Mouse (Mus musculus): ENCODE measurements around the gene Tap2. TPM values are rescaled to one million over a fixed set of nuclear protein-coding genes. Genes with fewer than 3 reads are reported as not detected.
"Not testable (repeated sequence)": the region's sequence is repeated elsewhere in the genome, so short reads cannot be mapped to it uniquely, and the experiment has no call there.

The Tap2 gene
- polyA plus RNA-seq, 1 experiment from 2014 or later: 0.41 TPM

DNA sequence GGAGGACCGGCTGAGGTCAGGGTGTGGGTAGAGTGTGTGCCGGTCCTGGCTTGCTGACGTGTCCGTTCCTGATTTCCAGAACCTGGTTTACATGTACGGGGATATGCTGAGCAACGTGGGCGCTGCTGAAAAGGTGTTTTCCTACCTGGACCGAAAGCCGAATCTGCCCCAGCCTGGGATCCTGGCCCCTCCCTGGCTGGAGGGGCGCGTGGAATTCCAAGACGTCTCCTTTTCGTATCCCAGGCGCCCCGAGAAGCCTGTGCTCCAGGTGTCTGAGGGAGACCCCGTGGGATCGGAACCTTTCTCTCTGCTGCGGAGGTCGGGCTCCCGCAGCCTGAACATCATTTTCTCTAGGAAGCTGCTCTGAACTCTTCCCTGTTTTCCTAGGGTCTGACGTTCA is 10.6 kb downstream of the Tap2 start:
- H3K9ac ChIP-seq (ENCODE audit: low read length): no peak overlapping the region
- peaks cover 27% of the 10 kb centered on the region for H3K27me3 ChIP-seq (ENCODE audit: control insufficient read depth, insufficient read depth, low read length)
- H3K27ac ChIP-seq (ENCODE audit: low read depth, low read length): no peak overlapping the region
- WGBS: 34% methylated on average over 21 of the region's 21 CpGs
- H3K36me3 ChIP-seq (ENCODE audit: control insufficient read depth, insufficient read depth, low read length): no peaks in the 10 kb centered on the region
- no peak overlapping the region for H3K4me2 ChIP-seq (ENCODE audit: low read depth, low read length, severe bottlenecking)
- no peaks in the 10 kb centered on the region for H3K9me3 ChIP-seq (ENCODE audit: control insufficient read depth, low read length)
- no peak for DNase-seq (ENCODE audit: low spot score)
- ATAC-seq (replicated peaks; ENCODE audit: low FRiP score): no peak
- H3K4me3 ChIP-seq (ENCODE audit: low read depth, low read length): no peak overlapping the region
- H3K4me1 ChIP-seq (replicated peaks; ENCODE audit: control insufficient read depth, insufficient read depth, low read length): no peaks in the 10 kb centered on the region

DNA sequence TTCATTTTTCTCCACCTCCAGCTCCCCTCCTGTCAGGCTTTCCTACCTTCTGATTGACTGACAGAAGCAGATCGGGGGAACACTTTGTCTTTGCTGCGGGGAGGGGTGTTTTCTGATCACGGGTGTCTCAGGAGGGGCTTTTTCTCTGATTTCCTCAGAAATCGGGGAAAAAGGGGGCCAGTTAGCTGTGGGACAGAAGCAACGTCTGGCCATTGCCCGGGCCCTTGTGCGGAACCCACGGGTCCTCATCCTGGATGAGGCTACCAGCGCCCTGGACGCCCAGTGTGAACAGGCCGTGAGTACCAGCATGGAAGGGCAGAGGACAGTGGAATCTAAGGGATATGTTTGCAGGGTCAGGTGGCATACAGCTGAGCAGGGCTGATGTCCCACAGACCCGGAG is 11.8 kb downstream of the Tap2 start:
- no peak overlapping the region for H3K4me2 ChIP-seq (ENCODE audit: low read depth, low read length, severe bottlenecking)
- H3K4me1 ChIP-seq (replicated peaks; ENCODE audit: control insufficient read depth, insufficient read depth, low read length): no peaks in the 10 kb centered on the region
- no peak overlapping the region for H3K9ac ChIP-seq (ENCODE audit: low read length)
- no peaks in the 10 kb centered on the region for H3K9me3 ChIP-seq (ENCODE audit: control insufficient read depth, low read length)
- no peak for ATAC-seq (replicated peaks; ENCODE audit: low FRiP score)
- no peak overlapping the region for H3K4me3 ChIP-seq (ENCODE audit: low read depth, low read length)
- H3K27ac ChIP-seq (ENCODE audit: low read depth, low read length): no peak overlapping the region
- 86% methylated on average over 12 of the region's 12 CpGs for WGBS
- DNase-seq (ENCODE audit: low spot score): no peak
- H3K36me3 ChIP-seq (ENCODE audit: control insufficient read depth, insufficient read depth, low read length): no peaks in the 10 kb centered on the region
- peaks cover 27% of the 10 kb centered on the region for H3K27me3 ChIP-seq (ENCODE audit: control insufficient read depth, insufficient read depth, low read length)

DNA sequence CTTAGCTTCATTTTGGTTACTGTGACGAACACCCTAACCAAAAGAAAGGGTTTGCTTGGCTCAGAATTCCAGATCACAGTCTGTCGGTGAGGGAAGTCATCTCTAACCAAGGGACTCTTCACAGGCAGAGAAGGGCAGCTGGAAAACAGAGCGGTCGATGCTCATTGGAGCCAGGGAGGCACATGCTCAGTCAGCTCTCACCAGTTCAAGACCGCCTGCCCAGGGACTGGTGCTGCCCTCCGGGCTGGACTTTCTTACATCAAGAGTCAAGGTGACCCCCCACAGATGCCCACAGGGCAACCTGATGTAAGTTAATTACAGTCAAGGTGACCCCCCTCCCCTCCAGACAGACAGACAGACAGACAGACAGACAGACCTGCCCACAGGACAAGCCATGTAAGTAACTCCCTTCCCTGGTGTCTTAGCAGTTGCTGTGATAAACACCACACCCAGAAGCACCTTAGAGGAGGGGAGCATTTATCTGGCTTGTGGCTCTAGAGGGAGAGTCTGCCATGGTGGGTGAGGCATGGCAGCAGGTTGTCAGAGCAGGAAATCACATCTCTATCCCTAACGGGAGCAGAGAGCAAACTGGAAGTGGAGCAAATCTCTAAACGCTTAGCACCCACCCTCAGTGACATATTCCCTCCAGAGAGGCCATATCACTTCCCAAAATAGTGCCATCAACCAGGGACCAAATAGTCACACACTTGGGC is 14.0 kb downstream of the Tap2 start:
- Histone ChIP-seq H3K27me3 (ENCODE audit: control insufficient read depth, insufficient read depth, low read length) (peaks cover 18% of the 10 kb centered on the region), H3K27ac (ENCODE audit: low read depth, low read length) (no peak overlapping the region), H3K9ac (ENCODE audit: low read length) (no peak overlapping the region), H3K9me3 (ENCODE audit: control insufficient read depth, low read length) (no peaks in the 10 kb centered on the region), H3K4me3 (ENCODE audit: low read depth, low read length) (no peak overlapping the region), H3K4me2 (ENCODE audit: low read depth, low read length, severe bottlenecking) (no peak overlapping the region), H3K36me3 (ENCODE audit: control insufficient read depth, insufficient read depth, low read length) (no peaks in the 10 kb centered on the region), H3K4me1 (replicated peaks; ENCODE audit: control insufficient read depth, insufficient read depth, low read length) (no peaks in the 10 kb centered on the region)
- DNase-seq (ENCODE audit: low spot score): no peak
- no peak for ATAC-seq (replicated peaks; ENCODE audit: low FRiP score)
- WGBS: 92% methylated on average over 8 of the region's 8 CpGs

DNA sequence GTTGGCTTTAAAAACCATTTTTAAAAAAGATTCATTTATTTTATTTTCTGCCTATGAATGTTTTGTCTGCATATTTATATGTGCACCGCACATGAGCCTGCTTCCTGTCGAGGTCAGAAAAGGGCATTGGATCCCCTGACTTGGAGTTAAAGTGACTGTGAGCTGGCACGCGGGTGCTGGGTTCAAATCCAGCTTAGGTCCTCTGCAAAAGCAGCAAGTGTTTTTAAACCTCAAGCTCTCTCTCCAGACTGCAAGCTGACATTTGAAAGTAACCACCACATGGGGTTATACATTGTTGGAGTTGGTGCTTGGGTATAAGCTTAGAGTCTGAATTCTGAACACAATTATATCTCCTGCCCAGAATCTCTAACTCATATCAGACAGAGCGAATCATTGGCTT is 14.7 kb downstream of the Tap2 start:
- H3K4me1 ChIP-seq (replicated peaks; ENCODE audit: control insufficient read depth, insufficient read depth, low read length): no peaks in the 10 kb centered on the region

DNA sequence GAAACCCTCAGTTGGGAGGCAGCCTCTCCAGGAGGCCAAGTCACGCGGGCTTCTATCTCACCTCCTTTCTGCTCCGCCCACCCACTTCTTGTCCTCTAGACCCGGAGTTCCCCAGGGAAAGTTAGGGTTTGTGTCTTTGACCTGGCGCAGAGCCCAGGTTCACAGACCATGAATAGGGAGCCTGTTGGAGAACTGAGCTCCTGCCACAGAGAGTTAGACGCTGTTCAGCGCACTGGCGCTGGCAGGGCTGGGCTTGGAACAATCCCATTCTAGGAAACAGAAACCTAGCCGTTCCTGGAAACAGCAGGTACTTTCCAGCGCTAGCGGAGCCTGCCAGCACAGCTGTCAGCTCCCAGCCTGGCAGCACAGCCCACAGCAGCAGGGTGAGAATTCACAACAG is 15.3 kb downstream of the Tap2 start:
- Histone ChIP-seq H3K36me3 (ENCODE audit: control insufficient read depth, insufficient read depth, low read length) (no peaks in the 10 kb centered on the region), H3K4me2 (ENCODE audit: low read depth, low read length, severe bottlenecking) (no peak overlapping the region), H3K4me3 (ENCODE audit: low read depth, low read length) (no peak overlapping the region), H3K9me3 (ENCODE audit: control insufficient read depth, low read length) (no peaks in the 10 kb centered on the region), H3K9ac (ENCODE audit: low read length) (no peak overlapping the region), H3K27me3 (ENCODE audit: control insufficient read depth, insufficient read depth, low read length) (peaks cover 11% of the 10 kb centered on the region), H3K27ac (ENCODE audit: low read depth, low read length) (no peak overlapping the region), H3K4me1 (replicated peaks; ENCODE audit: control insufficient read depth, insufficient read depth, low read length) (no peaks in the 10 kb centered on the region)
- 90% methylated on average over 11 of the region's 11 CpGs for WGBS
- DNase-seq (ENCODE audit: low spot score) (no peak), ATAC-seq (replicated peaks; ENCODE audit: low FRiP score) (no peak)

More for the DNA sequence above, 14.7 kb downstream of the Tap2 start:
- ATAC-seq (replicated peaks; ENCODE audit: low FRiP score): no peak
- Histone ChIP-seq H3K27ac (ENCODE audit: low read depth, low read length) (no peak overlapping the region), H3K9ac (ENCODE audit: low read length) (no peak overlapping the region), H3K4me3 (ENCODE audit: low read depth, low read length) (no peak overlapping the region), H3K9me3 (ENCODE audit: control insufficient read depth, low read length) (no peaks in the 10 kb centered on the region), H3K27me3 (ENCODE audit: control insufficient read depth, insufficient read depth, low read length) (peaks cover 13% of the 10 kb centered on the region), H3K4me2 (ENCODE audit: low read depth, low read length, severe bottlenecking) (no peak overlapping the region), H3K36me3 (ENCODE audit: control insufficient read depth, insufficient read depth, low read length) (no peaks in the 10 kb centered on the region)
- 87% methylated on average over 5 of the region's 5 CpGs for WGBS
- no peak for DNase-seq (ENCODE audit: low spot score)

DNA sequence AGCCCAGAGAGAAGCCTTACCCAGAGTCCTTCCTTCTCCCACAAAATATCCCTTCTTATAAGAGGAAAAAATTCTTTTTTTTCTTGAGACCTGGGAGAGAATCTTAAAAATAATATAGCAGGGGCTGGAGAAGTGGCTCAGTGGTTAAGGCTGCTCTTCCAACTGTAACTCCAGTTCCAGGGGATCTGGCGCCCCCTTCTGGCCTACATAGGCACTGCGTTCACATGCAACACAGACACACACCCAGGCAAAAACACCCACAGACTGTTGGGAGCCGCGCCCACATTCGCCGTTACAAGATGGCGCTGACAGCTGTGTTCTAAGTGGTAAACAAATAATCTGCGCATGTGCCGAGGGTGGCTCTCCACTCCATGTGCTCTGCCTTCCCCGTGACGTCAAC is 15.8 kb downstream of the Tap2 start:
- H3K4me3 ChIP-seq (ENCODE audit: low read depth, low read length); H3K27me3 ChIP-seq (ENCODE audit: control insufficient read depth, insufficient read depth, low read length); H3K36me3 ChIP-seq (ENCODE audit: control insufficient read depth, insufficient read depth, low read length); H3K9ac ChIP-seq (ENCODE audit: low read length); H3K4me2 ChIP-seq (ENCODE audit: low read depth, low read length, severe bottlenecking); H3K9me3 ChIP-seq (ENCODE audit: control insufficient read depth, low read length); H3K4me1 ChIP-seq (replicated peaks; ENCODE audit: control insufficient read depth, insufficient read depth, low read length); DNase-seq (ENCODE audit: low spot score); H3K27ac ChIP-seq (ENCODE audit: low read depth, low read length); ATAC-seq (replicated peaks; ENCODE audit: low FRiP score): not testable (repeated sequence)
- WGBS: 93% methylated on average over 7 of the region's 11 CpGs

DNA sequence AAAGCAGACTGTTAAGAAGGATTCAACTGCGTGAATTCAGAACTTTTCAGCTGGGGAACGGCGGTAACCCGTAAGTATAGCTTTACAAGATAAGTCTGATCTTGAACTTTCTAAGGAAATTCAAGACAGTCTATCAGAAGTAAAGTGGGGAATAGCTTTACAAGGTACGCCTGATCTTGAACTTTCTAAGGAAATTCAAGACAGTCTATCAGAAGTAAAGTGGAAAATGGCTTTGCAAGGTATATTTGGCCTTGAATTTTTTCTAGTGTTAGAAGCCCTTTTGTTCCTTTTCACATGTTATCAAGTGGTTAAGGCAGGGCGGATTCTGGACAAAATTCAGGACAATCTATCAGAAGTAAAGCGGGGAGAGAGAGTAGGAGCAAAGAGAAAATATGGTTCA is 16.5 kb downstream of the Tap2 start:
- H3K9ac ChIP-seq (ENCODE audit: low read length); H3K9me3 ChIP-seq (ENCODE audit: control insufficient read depth, low read length); H3K4me2 ChIP-seq (ENCODE audit: low read depth, low read length, severe bottlenecking); DNase-seq (ENCODE audit: low spot score); H3K4me1 ChIP-seq (replicated peaks; ENCODE audit: control insufficient read depth, insufficient read depth, low read length); H3K27ac ChIP-seq (ENCODE audit: low read depth, low read length); H3K27me3 ChIP-seq (ENCODE audit: control insufficient read depth, insufficient read depth, low read length); ATAC-seq (replicated peaks; ENCODE audit: low FRiP score); H3K4me3 ChIP-seq (ENCODE audit: low read depth, low read length); H3K36me3 ChIP-seq (ENCODE audit: control insufficient read depth, insufficient read depth, low read length): not testable (repeated sequence)
- 93% methylated on average over 3 of the region's 7 CpGs for WGBS

DNA sequence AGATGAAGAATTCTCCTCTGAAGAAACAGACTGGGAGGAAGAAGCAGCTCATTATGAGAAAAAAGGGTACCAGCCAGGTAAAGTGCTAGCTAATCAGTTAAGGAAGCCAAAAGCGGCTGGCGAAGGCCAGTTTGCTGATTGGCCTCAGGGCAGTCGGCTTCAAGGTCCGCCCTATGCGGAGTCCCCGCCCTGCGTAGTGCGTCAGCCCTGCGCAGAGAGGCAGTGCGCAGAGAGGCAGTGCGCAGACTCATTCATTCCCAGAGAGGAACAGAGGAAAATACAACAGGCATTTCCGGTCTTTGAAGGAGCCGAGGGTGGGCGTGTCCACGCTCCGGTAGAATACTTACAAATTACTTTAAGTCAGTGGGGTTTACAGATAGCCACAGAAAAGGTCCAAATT is 17.1 kb downstream of the Tap2 start:
- ATAC-seq (replicated peaks; ENCODE audit: low FRiP score); H3K4me1 ChIP-seq (replicated peaks; ENCODE audit: control insufficient read depth, insufficient read depth, low read length); DNase-seq (ENCODE audit: low spot score); H3K36me3 ChIP-seq (ENCODE audit: control insufficient read depth, insufficient read depth, low read length); H3K9ac ChIP-seq (ENCODE audit: low read length); H3K27me3 ChIP-seq (ENCODE audit: control insufficient read depth, insufficient read depth, low read length); H3K4me3 ChIP-seq (ENCODE audit: low read depth, low read length); H3K27ac ChIP-seq (ENCODE audit: low read depth, low read length); H3K4me2 ChIP-seq (ENCODE audit: low read depth, low read length, severe bottlenecking); H3K9me3 ChIP-seq (ENCODE audit: control insufficient read depth, low read length): not testable (repeated sequence)
- 100% methylated on average over 5 of the region's 16 CpGs for WGBS

DNA sequence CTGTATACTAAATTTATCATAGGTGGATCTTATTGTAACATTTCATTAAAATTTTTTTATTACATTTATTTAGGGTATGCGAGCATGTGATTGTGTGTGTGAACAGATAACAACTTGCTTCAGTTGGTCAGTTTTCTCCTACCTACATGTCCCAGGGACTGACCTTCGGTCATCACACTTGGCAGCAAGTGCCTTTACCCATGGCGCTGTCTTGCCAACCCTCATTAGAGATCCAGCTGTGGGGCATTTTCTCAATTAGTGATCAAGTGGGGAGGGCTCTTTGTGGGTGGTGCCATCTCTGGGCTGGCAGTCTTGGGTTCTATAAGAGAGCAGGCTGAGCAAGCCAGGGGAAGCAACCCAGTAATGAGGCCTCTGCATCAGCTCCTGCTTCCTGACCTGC is 21.5 kb downstream of the Tap2 start:
- DNase-seq (ENCODE audit: low spot score): no peak
- H3K4me2 ChIP-seq (ENCODE audit: low read depth, low read length, severe bottlenecking): no peak overlapping the region

More for the DNA sequence above, 21.5 kb downstream of the Tap2 start:
- ATAC-seq (replicated peaks; ENCODE audit: low FRiP score): no peak
- Histone ChIP-seq H3K9ac (ENCODE audit: low read length) (no peak overlapping the region), H3K9me3 (ENCODE audit: control insufficient read depth, low read length) (no peaks in the 10 kb centered on the region), H3K27me3 (ENCODE audit: control insufficient read depth, insufficient read depth, low read length) (no peaks in the 10 kb centered on the region), H3K4me3 (ENCODE audit: low read depth, low read length) (no peak overlapping the region), H3K36me3 (ENCODE audit: control insufficient read depth, insufficient read depth, low read length) (no peaks in the 10 kb centered on the region), H3K4me1 (replicated peaks; ENCODE audit: control insufficient read depth, insufficient read depth, low read length) (no peaks in the 10 kb centered on the region), H3K27ac (ENCODE audit: low read depth, low read length) (no peak overlapping the region)
- WGBS: 96% methylated on average over 3 of the region's 3 CpGs
